Mouse (Mus musculus): ENCODE results near the gene Trim63.

Trim63 gene

GRCm38 (mm10) chr4:134362586-134362985 lies 47.7 kb downstream of the Trim63 start:
- DNase-seq (ENCODE audit: low spot score in 2 of 2) = no peak

- DNase-seq (ENCODE audit: low spot score in 2 of 2) = no peak
Observed at GRCm38 (mm10) chr4:134365280-134365679, 50.4 kb downstream of the Trim63 start.

GRCm38 (mm10) chr4:134370649-134371221 lies 55.8 kb downstream of the Trim63 start:
- peak; percentile 64 to 79 for DNase-seq (ENCODE audit: low spot score in 2 of 2)

- DNase-seq (ENCODE audit: low spot score in 2 of 2) = no peak
Observed at GRCm38 (mm10) chr4:134371316-134371855, 56.5 kb downstream of the Trim63 start.

- peak; percentile 79 to 85 for DNase-seq (ENCODE audit: low spot score in 2 of 2)
Observed at GRCm38 (mm10) chr4:134372294-134372747, 57.4 kb downstream of the Trim63 start.

- DNase-seq (ENCODE audit: low spot score in 2 of 2) = no peak
Observed at GRCm38 (mm10) chr4:134373295-134373694, 58.4 kb downstream of the Trim63 start.

- DNase-seq (ENCODE audit: low spot score in 2 of 2) = no peak
Observed at GRCm38 (mm10) chr4:134374306-134374705, 59.4 kb downstream of the Trim63 start.

- DNase-seq (ENCODE audit: low spot score in 2 of 2) = no peak
Observed at GRCm38 (mm10) chr4:134378089-134378615, 63.2 kb downstream of the Trim63 start.
